Mouse (Mus musculus) hindlimb bud, embryonic 11.5 days (tissue): Measurements from ENCODE around the gene Hist2h2be.
"Not testable (repeated sequence)": the region's sequence is repeated elsewhere in the genome, so short reads cannot be mapped to it uniquely, and the experiment has no call there.

Experiments
- DNase-seq: peaks from one replicate; pipeline ENCODE4 v3.0.0-alpha.2; 2012; ENCODE audit warnings: low read depth, low spot score; ENCODE audit errors: extremely low spot score

The Hist2h2be gene

GRCm38 (mm10) chr3:96198601-96199251 is 22.2 kb upstream of the Hist2h2be start:
- not testable (repeated sequence) for DNase-seq

- no peak for DNase-seq
These were observed 21.2 kb upstream of the Hist2h2be start for GRCm38 (mm10) chr3:96199731-96200130.

DNA sequence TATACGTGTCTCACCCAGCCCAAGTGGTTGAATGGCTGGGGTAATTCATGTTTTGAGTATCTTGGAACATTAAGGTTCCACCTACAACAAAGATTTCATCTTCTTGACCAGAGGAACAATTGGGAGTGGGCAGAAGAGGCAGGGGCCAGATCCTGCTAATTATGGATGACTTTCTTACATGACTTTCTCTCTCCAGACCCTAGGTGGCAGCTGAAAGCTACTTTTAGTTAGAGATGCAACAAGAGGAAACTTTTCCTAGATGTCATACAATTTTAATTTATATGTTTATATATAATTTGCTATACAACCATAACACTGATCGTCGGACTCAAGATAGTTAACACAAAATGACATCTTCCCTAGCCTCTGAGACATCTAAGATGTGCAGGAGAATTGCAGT is 13.1 kb upstream of the Hist2h2be start:
- DNase-seq: no peak

GRCm38 (mm10) chr3:96209242-96209641 is 11.7 kb upstream of the Hist2h2be start:
- DNase-seq: no peak

DNA sequence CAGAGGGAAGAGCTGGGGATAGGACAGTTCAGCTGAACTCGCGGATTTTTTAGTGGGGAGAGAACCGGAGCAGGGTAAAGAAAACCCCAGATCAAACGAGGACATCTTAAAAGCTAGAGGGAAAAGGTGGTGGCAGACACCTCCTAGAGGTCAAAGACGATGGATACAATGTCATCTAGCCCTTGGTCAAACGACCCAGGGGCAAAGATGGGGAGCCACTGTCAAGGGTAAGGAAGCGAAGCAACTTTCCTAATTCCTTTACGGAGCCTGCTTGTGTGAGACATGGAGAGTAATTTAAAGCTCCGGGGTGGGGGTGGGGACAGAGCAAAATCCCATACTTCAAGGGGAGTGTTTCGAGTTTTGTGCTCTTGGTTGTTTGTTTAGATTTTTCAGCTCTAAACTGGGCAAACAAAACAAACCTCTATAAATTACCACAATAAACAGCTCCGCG is 1.7 kb upstream of the Hist2h2be start:
- DNase-seq: no peak

DNA sequence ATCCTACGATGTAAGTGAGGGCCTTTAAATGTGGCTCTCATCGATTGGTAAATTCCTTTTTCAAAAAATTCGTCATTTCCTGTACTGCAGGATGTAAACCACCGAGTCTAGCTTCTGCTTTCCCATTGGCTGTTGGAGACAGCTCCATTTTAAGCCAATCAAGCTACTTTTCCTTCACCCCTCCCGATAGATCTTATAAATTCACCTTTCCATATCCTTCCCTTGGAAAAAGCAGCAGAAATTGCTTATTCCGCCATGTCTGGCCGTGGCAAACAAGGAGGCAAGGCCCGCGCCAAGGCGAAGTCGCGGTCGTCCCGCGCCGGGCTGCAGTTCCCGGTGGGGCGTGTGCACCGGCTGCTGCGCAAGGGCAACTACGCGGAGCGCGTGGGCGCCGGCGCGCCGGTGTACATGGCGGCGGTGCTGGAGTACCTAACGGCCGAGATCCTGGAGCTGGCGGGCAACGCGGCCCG is 1.2 kb upstream of the Hist2h2be start, which contains the start of the genes Bola1 and Hist2h2ab:
Gene Bola1, minus strand, starts transcription at position 49 of the 470 bp plus-strand sequence.
Gene Hist2h2ab, plus strand, starts transcription at position 205 of the 470 bp plus-strand sequence.
- peak; percentile 90 for DNase-seq

GRCm38 (mm10) chr3:96220131-96220764 is 671 bp upstream of the Hist2h2be start:
- DNase-seq: not testable (repeated sequence)

GRCm38 (mm10) chr3:96221640-96222038 is 720 bp downstream of the Hist2h2be start:
- DNase-seq: no peak

DNA sequence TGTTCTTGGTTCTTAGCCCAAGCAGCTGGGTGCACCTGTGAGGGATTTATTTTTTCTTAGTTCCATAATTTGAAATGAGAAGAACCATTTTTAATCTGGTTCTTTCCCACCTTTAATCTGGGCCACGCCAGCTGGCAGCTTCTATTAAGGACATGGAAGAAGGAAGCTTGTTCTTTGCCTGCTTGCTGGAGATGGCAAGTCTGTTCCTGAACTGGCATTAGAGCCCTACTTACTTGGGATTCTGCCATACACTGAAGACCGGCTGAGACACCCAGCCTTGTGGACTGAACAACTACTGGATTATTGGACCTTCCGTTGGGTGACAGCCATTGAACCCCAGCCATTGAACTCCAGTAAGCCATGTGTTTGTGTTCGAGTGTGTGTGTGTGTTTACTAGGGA is 1.9 kb downstream of the Hist2h2be start:
- DNase-seq: no peak

DNA sequence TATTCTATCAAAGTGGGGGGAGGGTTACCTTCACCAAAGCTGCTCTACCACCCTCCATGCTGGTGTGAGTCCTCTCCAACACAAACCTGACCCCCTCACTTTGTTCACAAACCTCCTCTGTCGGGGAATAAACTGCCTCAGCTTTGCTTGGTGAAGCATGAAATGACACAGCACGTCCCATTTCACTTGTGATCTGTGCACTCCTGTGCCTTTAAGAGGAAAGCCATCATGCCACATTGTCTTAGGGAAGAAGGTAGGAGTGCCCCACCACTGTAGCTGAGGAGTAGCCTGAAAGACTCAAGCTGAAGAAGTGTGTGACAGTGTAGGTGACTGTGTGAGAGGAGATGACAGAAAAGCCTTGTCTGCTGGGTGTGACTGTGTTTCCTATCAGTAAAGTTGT is 4.5 kb downstream of the Hist2h2be start:
- DNase-seq: no peak

GRCm38 (mm10) chr3:96226695-96227648 is 6.1 kb downstream of the Hist2h2be start:
- DNase-seq: no peak

GRCm38 (mm10) chr3:96228828-96229227 is 7.9 kb downstream of the Hist2h2be start:
- DNase-seq: no peak

DNA sequence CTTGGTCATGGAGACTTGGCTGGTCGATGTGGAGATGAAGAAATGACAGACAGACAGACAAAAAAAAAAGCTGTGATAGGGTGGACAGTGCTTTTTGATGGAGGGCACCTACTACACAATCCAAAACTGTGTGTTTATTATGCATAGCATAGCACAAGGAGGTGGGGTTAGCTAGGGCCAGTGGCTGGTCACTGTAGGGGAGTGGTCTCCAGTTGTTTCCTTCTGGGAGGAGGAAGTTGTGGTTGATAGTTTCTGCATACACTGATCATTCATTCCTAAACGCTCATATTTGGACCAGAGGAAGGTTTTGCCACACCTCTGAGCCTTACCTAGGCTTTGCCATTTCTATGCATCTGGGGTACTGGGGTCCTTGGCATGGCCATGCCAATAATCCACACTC is 9.5 kb downstream of the Hist2h2be start:
- no peak for DNase-seq

DNA sequence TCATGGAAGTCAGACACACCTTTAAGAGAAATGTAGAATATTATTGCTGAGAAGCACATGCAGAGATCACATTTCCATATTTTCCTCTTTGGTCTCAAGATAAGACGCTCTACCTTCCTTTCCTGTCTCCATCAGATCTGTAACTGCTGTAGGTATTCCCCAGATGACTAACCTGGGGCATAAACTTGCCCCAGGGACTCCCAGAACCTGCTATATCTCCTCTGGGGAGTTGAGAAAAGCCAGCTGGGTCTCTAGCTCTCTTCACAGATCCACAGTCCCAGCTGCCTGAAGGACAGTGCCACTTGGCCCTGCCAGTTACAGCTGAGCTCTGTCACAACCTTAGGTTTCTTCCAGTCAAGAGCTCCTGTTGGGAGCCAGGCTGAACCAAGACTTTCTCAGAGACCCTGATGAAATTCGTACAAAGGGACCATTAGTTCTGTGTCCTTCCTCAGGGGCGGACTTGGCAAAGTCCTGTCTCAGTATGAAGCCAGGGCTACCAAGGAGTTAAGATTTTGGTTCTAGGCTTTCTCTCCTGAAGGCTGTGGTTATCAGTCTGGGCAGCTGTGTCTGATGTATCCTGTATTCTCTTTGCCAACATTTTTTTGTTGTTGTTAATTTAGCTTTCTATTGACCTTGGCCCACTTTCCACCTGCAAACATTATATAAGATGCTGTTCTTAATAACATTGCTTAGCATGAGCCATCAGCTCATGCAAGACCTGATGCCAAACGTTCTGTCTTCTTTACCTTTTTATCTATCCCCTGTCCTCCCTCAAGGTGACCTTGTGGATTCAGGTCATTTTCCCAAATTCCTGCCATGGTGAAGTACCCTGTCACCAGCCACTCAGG is 10.2 kb downstream of the Hist2h2be start:
- no peak for DNase-seq

DNA sequence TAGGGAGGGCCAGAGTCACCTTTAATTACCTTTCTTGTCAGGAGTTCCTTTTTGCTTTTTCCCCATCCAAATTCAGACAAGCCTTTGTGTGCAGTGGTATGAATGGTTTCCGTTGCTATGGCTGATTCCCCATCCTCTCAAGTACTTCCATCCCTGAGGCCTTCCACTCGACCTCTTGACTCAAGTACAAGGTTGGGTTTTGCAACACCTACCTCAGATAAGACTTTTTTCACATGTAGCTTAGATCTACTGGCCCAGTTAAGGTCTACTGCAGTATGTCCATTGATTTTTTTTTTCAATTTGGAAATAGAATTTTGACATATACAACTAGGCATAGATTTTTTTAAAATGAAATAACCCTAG is 10.8 kb downstream of the Hist2h2be start:
- no peak for DNase-seq

GRCm38 (mm10) chr3:96234914-96235313 is 14.0 kb downstream of the Hist2h2be start:
- DNase-seq: no peak

DNA sequence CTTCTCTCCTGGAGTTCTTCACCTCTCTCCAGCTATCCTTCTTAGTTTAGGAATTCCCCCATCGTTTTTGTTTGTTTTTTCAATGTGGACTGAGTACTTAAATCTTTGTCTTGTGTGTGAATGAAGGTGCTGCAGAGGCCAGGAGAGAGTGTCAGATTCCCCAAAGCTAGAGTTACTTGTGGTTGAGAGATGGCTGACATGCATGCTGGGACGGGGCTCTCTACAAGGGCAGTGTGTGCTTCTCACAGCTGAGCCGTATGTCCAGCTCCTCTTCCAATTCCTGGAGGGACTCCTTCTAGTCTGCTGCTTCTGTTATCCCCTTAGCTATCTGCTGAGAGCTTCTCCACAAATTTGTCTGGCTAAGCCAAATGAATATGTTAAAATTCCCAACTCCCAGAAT is 14.9 kb downstream of the Hist2h2be start:
- no peak for DNase-seq

- DNase-seq: no peak
These were observed 16.0 kb downstream of the Hist2h2be start for GRCm38 (mm10) chr3:96236834-96237334.

- DNase-seq: no peak
These were observed 16.5 kb downstream of the Hist2h2be start for GRCm38 (mm10) chr3:96237335-96237903.
